Mouse (Mus musculus) limb, embryonic 10.5 days (tissue): ENCODE results near the gene Ric8a. TPM values are rescaled to one million over a fixed set of nuclear protein-coding genes. Genes with fewer than 3 reads are reported as not detected.
"Not testable (repeated sequence)": the region's sequence is repeated elsewhere in the genome, so short reads cannot be mapped to it uniquely, and the experiment has no call there.

ENCODE experiments used
- DNase-seq: peaks from one replicate; pipeline ENCODE4 v3.0.0-alpha.2; 2017; ENCODE audit warnings: low spot score
- H3K27ac ChIP-seq: fragments of 300-500 bp; sonication (generic); 2 replicates; pipeline ENCODE4 v1.5.1; 2016; ENCODE audit warnings: mild to moderate bottlenecking
- H3K27me3 ChIP-seq: fragments of 300-500 bp; sonication (generic); 2 replicates; pipeline ENCODE4 v1.6.1; 2016; ENCODE audit warnings: low read depth, mild to moderate bottlenecking; ENCODE audit not compliant: poor library complexity, severe bottlenecking
- H3K36me3 ChIP-seq: fragments of 300-500 bp; sonication (generic); 2 replicates; pipeline ENCODE4 v1.6.1; 2016; ENCODE audit warnings: mild to moderate bottlenecking, moderate library complexity
- H3K4me1 ChIP-seq: fragments of 300-500 bp; sonication (generic); 2 replicates; pipeline ENCODE4 v1.6.1; 2016
- H3K4me3 ChIP-seq: fragments of 300-500 bp; sonication (generic); 2 replicates; pipeline ENCODE4 v1.5.1; 2016; ENCODE audit warnings: mild to moderate bottlenecking, moderate library complexity
- H3K9me3 ChIP-seq: fragments of 300-500 bp; sonication (generic); replicated peaks from 2 replicates; pipeline ENCODE4 v1.6.1; 2016; ENCODE audit warnings: mild to moderate bottlenecking
- WGBS: fragments of 180-500 bp; shearing (Covaris S2); methylation state at CpG from one replicate; pipeline ENCODE4 v1.1.7; 2016; 5-methylcytosine and 5-hydroxymethylcytosine counted together
- polyA plus RNA-seq: library from polyadenylated mRNA; unstranded; fragments of >200 nt; fragmentation: Nextera tagmentation; extraction: Ambion mirVana; gene quantifications from 2 replicates; pipeline ENCODE4 v1.2.1, GENCODE M21; 2016

Ric8a gene
- polyA plus RNA-seq, 1 experiment from 2014 or later, result 54.2 TPM

DNA sequence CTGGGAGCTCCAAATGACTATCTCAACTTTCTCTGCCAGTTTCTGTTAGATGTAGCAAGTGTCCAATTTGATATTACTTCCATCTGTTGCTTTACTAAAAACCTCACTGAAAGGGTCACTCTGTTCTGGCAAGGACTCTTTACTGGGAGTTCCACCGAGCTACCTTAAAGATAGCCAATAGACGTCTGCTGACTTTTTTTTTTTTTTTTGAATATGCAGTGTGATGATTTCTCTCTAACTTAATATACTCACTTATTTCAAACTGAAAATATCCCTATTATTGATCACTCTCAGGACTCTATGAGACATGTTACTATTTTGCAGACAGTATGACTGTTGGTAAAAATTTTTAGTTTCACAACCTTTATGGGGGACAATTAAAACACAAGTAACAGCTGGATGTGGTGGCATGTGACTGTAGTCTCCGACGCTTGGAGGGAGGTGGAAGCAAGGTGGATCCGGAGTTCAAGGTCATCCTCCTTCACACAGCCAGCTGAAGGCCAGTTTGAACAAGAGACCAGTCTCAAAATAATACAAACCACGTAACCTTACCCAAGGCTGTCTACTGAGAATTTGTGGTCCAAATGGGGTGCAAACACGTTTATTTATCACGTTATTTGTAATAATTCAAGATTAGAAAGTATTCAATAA is 24.2 kb downstream of the Ric8a start:
- no peak for DNase-seq
- H3K27ac ChIP-seq, result peak overlapping the region; percentile 90

GRCm38 (mm10) chr7:140881696-140882468 is 25.1 kb downstream of the Ric8a start, which contains the start of the genes Psmd13 and Sirt3:
TSS of gene Psmd13 (plus strand) at chr7:140881968.
TSS of gene Sirt3 (minus strand) at chr7:140882309.
- Histone ChIP-seq H3K36me3 (peaks cover 39% of the 10 kb centered on the region), H3K4me3 (peak within 1 kb of the TSS; percentile 91), H3K4me1 (peaks cover 16% of the 10 kb centered on the region), H3K27me3 (no peaks in the 10 kb centered on the region), H3K9me3 (no peaks in the 10 kb centered on the region), H3K27ac (peak within 1 kb of the TSS; percentile 90)
- WGBS, result under 1% methylated on average over 59 of the region's 59 CpGs
- DNase-seq, result peak; percentile 96

More for the DNA sequence above, 24.2 kb downstream of the Ric8a start:
- no peaks in the 10 kb centered on the region for H3K27me3 ChIP-seq
- peaks cover 16% of the 10 kb centered on the region for H3K4me1 ChIP-seq
- peak overlapping the region; percentile 91 for H3K4me3 ChIP-seq
- H3K36me3 ChIP-seq, result peaks cover 37% of the 10 kb centered on the region
- H3K9me3 ChIP-seq, result no peaks in the 10 kb centered on the region
- WGBS, result 36% methylated on average over 8 of the region's 8 CpGs

DNA sequence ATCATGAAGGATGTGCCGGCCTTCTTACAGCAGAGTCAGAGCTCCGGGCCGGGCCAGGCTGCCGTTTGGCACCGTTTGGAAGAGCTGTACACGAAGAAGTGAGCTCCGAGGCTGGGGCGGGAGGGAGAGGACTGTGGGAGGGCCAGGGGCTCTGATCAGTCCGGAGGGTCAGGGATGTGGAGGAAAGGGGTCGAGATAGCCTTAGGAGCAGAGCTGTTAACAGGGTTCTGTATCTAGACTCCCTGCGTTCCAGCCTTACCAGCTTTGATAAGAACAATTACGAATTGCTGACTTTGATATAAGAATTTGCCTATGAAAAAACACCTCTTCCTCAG is 25.7 kb downstream of the Ric8a start:
- peak overlapping the region; percentile 90 for H3K27ac ChIP-seq
- DNase-seq, result no peak
- no peaks in the 10 kb centered on the region for H3K27me3 ChIP-seq
- WGBS, result under 1% methylated on average over 12 of the region's 12 CpGs
- peaks cover 40% of the 10 kb centered on the region for H3K36me3 ChIP-seq
- H3K4me3 ChIP-seq, result peak overlapping the region; percentile 91
- peaks cover 16% of the 10 kb centered on the region for H3K4me1 ChIP-seq
- no peaks in the 10 kb centered on the region for H3K9me3 ChIP-seq

- not testable (repeated sequence) for H3K4me1 ChIP-seq, DNase-seq, H3K27ac ChIP-seq, H3K27me3 ChIP-seq, H3K9me3 ChIP-seq, H3K4me3 ChIP-seq
- peaks cover 85% of the 10 kb centered on the region for H3K36me3 ChIP-seq
- WGBS, result 94% methylated on average over 16 of the region's 16 CpGs
These were observed 33.9 kb downstream of the Ric8a start for GRCm38 (mm10) chr7:140890636-140891035.

GRCm38 (mm10) chr7:140894031-140894430 is 37.3 kb downstream of the Ric8a start:
- Histone ChIP-seq H3K4me1 (no peaks in the 10 kb centered on the region), H3K27me3 (no peaks in the 10 kb centered on the region), H3K9me3 (no peaks in the 10 kb centered on the region), H3K27ac (no peak overlapping the region), H3K4me3 (no peak overlapping the region), H3K36me3 (peaks cover 86% of the 10 kb centered on the region)
- DNase-seq, result no peak
- WGBS, result 91% methylated on average over 7 of the region's 7 CpGs

DNA sequence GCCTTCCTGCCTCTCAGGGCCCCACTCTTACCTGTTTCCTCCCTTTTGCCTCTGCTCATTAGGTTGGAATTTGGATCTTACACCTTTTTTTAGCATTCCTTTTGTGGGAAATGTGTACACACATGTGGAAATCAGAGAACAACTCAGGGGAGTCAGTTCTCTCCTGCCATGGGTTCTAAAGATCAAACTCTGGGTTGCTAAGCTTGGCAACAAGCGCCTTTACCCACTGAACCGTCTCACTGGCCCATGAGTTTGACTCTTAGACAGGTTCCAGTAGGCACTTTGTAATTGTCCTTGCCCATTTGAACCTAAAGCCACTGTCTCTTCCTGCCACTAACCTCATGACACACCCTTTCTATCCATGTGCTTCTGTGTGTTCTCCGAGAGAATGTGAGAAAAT is 37.9 kb downstream of the Ric8a start:
- Histone ChIP-seq H3K4me1 (no peaks in the 10 kb centered on the region), H3K9me3 (no peaks in the 10 kb centered on the region), H3K27me3 (no peaks in the 10 kb centered on the region), H3K36me3 (peaks cover 86% of the 10 kb centered on the region), H3K4me3 (no peak overlapping the region), H3K27ac (no peak overlapping the region)
- DNase-seq, result no peak
- 92% methylated on average over 3 of the region's 3 CpGs for WGBS

- WGBS, result 89% methylated on average over 7 of the region's 7 CpGs
- H3K36me3 ChIP-seq, result peaks cover 76% of the 10 kb centered on the region
- H3K4me3 ChIP-seq, result no peak overlapping the region
- H3K27ac ChIP-seq, result no peak overlapping the region
- no peaks in the 10 kb centered on the region for H3K27me3 ChIP-seq
- peaks cover 10% of the 10 kb centered on the region for H3K4me1 ChIP-seq
- no peaks in the 10 kb centered on the region for H3K9me3 ChIP-seq
- no peak for DNase-seq
These were observed 41.1 kb downstream of the Ric8a start for GRCm38 (mm10) chr7:140897863-140898262.

DNA sequence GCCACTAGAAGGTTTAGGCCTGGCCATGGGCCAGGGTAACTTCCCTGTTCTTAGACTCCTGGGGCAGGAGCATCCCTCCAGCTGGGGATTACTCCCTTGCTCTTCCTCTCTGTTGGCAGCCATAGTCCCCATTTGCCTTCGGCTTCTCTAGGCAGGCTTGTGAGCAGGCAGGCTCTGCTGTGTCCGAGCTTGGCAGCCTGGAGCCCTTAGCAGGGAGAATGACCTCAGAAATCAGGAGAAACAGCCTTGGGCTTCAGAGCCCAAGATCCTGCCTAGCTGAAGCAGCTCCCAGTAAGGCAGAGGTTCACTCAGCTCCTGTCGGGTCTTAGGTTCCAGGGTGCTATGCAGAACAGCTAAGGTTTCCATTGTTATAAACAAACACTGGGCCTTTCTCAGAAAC is 42.4 kb downstream of the Ric8a start:
- Histone ChIP-seq H3K27me3 (no peaks in the 10 kb centered on the region), H3K4me3 (no peak overlapping the region), H3K27ac (no peak overlapping the region), H3K4me1 (peaks cover 18% of the 10 kb centered on the region), H3K9me3 (no peaks in the 10 kb centered on the region), H3K36me3 (peaks cover 63% of the 10 kb centered on the region)
- DNase-seq, result no peak
- WGBS, result 87% methylated on average over 3 of the region's 3 CpGs

DNA sequence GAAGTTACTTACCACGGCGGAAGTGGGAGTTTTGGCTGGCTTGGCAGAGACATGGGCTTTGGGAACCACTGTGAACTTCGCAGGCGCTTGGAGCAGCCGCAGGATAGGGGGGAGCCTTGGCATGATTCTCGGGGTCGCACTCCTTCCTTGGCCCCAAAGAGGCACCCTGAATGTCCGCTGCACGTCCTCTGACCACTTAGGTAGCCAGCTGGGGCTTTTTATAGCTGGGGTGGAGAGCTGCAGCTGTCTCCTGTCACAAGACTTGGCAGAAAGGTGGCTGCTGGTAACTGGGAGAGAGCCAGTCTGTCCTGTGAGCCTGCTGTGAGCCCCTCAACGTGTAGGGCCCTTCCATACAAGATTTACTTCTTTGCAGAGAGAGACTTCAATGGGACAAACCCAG is 43.5 kb downstream of the Ric8a start, which contains the start of gene Cox8b:
Gene Cox8b (minus strand): TSS at position 227 of the 400 bp plus-strand sequence.
- H3K27me3 ChIP-seq, result no peaks in the 10 kb centered on the region
- no peak for DNase-seq
- peaks cover 18% of the 10 kb centered on the region for H3K4me1 ChIP-seq
- H3K36me3 ChIP-seq, result peaks cover 54% of the 10 kb centered on the region
- H3K9me3 ChIP-seq, result no peaks in the 10 kb centered on the region
- no peak within 1 kb of the TSS for H3K27ac ChIP-seq
- WGBS, result 68% methylated on average over 10 of the region's 10 CpGs
- H3K4me3 ChIP-seq, result no peak within 1 kb of the TSS

- H3K36me3 ChIP-seq, result peaks cover 35% of the 10 kb centered on the region
- peak overlapping the region; percentile 31; the same call in 1 of the 2 replicates for H3K27ac ChIP-seq
- no peak overlapping the region for H3K4me3 ChIP-seq
- H3K4me1 ChIP-seq, result peaks cover 18% of the 10 kb centered on the region
- 76% methylated on average over 15 of the region's 15 CpGs for WGBS
- no peaks in the 10 kb centered on the region for H3K27me3 ChIP-seq
- DNase-seq, result no peak
- no peaks in the 10 kb centered on the region for H3K9me3 ChIP-seq
These were observed 45.5 kb downstream of the Ric8a start for GRCm38 (mm10) chr7:140902036-140902875.

DNA sequence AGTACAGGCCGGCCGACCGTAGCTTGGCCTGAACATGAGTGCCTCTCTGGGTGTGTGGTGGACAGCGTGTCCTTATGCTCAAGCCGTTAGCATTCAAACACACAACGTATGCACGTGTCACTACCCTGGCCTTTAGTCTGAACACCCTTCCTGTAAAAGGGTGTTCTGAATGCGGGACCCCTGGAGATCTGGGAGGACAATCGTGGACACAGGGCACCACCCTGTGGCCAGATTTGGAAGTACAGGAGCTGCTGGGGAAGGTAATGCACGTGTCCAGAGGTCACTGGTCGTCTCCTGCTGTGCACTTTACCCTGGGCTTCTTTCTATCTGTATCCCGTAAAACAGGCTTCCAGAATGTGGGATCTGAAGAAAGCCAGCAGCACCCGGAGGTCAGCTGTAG is 46.5 kb downstream of the Ric8a start:
- peaks cover 20% of the 10 kb centered on the region for H3K4me1 ChIP-seq
- WGBS, result 27% methylated on average over 13 of the region's 13 CpGs
- peak; percentile 87 for DNase-seq
- no peaks in the 10 kb centered on the region for H3K27me3 ChIP-seq
- peak overlapping the region; percentile 31 for H3K27ac ChIP-seq
- H3K9me3 ChIP-seq, result no peaks in the 10 kb centered on the region
- peaks cover 25% of the 10 kb centered on the region for H3K36me3 ChIP-seq
- H3K4me3 ChIP-seq, result no peak overlapping the region

- H3K4me3 ChIP-seq, result no peak overlapping the region
- H3K27ac ChIP-seq, result no peak overlapping the region
- peaks cover 30% of the 10 kb centered on the region for H3K4me1 ChIP-seq
- WGBS, result 85% methylated on average over 2 of the region's 2 CpGs
- no peak for DNase-seq
- 0 out of 2 replicates have a peak, but pooled peaks cover 5% of the 10 kb centered on the region for H3K36me3 ChIP-seq
- no peaks in the 10 kb centered on the region for H3K9me3 ChIP-seq
- H3K27me3 ChIP-seq, result no peaks in the 10 kb centered on the region
These were observed 48.9 kb downstream of the Ric8a start for GRCm38 (mm10) chr7:140905642-140906081.
